Mouse (Mus musculus) intestine, embryonic 14.5 days (tissue): ENCODE data around the gene Pcp4l1. TPM values are rescaled to one million over a fixed set of nuclear protein-coding genes. Genes with fewer than 3 reads are reported as not detected.

Experiments
- ATAC-seq: fragments of 200-750 bp; cut with Nextera tagmentation; replicated peaks from 2 replicates; pipeline ENCODE4 v1.8.0; 2017; ENCODE audit warnings: low read depth, moderate number of reproducible peaks, moderate TSS enrichment, moderate library complexity; ENCODE audit not compliant: low FRiP score, low TSS enrichment
- DNase-seq: peaks from one replicate; pipeline ENCODE4 v3.0.0-alpha.2; 2018; ENCODE audit warnings: low spot score
- H3K27ac ChIP-seq: fragments of 300-500 bp; sonication (generic); 2 replicates; pipeline ENCODE4 v1.5.1; 2014; ENCODE audit warnings: low read depth, mild to moderate bottlenecking, control low read depth
- H3K27me3 ChIP-seq: fragments of 300-500 bp; sonication (generic); replicated peaks from 2 replicates; pipeline ENCODE4 v1.6.1; 2014; ENCODE audit warnings: low read length, control low read depth; ENCODE audit not compliant: control insufficient read depth, insufficient read depth
- H3K36me3 ChIP-seq: fragments of 300-500 bp; sonication (generic); 2 replicates; pipeline ENCODE4 v1.6.1; 2014; ENCODE audit warnings: low read length, control low read depth; ENCODE audit not compliant: control insufficient read depth, insufficient read depth
- H3K4me1 ChIP-seq: fragments of 300-500 bp; sonication (generic); replicated peaks from 2 replicates; pipeline ENCODE4 v1.6.1; 2014; ENCODE audit warnings: low read length, control low read depth, mixed read lengths; ENCODE audit not compliant: control insufficient read depth, insufficient read depth
- H3K4me2 ChIP-seq: fragments of 300-500 bp; sonication (generic); 2 replicates; pipeline ENCODE4 v1.6.1; 2014; ENCODE audit warnings: low read length
- H3K4me3 ChIP-seq: fragments of 300-500 bp; sonication (generic); 2 replicates; pipeline ENCODE4 v1.5.1; 2014; ENCODE audit warnings: low read depth, low read length, control low read depth, mixed read lengths
- H3K9ac ChIP-seq: fragments of 300-500 bp; sonication (generic); 2 replicates; pipeline ENCODE4 v1.6.1; 2014; ENCODE audit warnings: mild to moderate bottlenecking, low read length
- H3K9me3 ChIP-seq: fragments of 300-500 bp; sonication (generic); 2 replicates; pipeline ENCODE4 v1.6.1; 2016; ENCODE audit warnings: low read length, control low read depth; ENCODE audit not compliant: control insufficient read depth
- WGBS: fragments of 180-500 bp; shearing (Covaris S2); extraction: QIAGEN DNeasy Blood & Tissue Kit; methylation state at CpG from one replicate; pipeline ENCODE4 v1.1.7; 2014; 5-methylcytosine and 5-hydroxymethylcytosine counted together
- polyA plus RNA-seq: library from polyadenylated mRNA; unstranded; fragments of >200 nt; fragmentation: Nextera tagmentation; extraction: Ambion mirVana; gene quantifications from 2 replicates; pipeline ENCODE4 v1.2.1, GENCODE M21; 2014

The Pcp4l1 gene
- polyA plus RNA-seq, 1 experiment from 2014 or later = 21.9 TPM

GRCm38 (mm10) chr1:171234126-171234525 lies 38.1 kb upstream of the Pcp4l1 start, which contains the start of gene Fcer1g:
Fcer1g (minus strand) TSS chr1:171234365.
- Histone ChIP-seq H3K9ac (no peak within 1 kb of the TSS), H3K4me1 (no peaks in the 10 kb centered on the region), H3K27ac (no peak within 1 kb of the TSS; the same call in 1 of the 2 replicates), H3K4me2 (no peak within 1 kb of the TSS), H3K9me3 (no peaks in the 10 kb centered on the region), H3K27me3 (no peaks in the 10 kb centered on the region), H3K4me3 (no peak within 1 kb of the TSS), H3K36me3 (peaks cover 60% of the 10 kb centered on the region)
- ATAC-seq (no peak), DNase-seq (no peak)
- 89% methylated on average over 14 of the region's 14 CpGs for WGBS

GRCm38 (mm10) chr1:171232800-171233730 lies 37.0 kb upstream of the Pcp4l1 start:
- H3K27me3 ChIP-seq = no peaks in the 10 kb centered on the region
- DNase-seq (no peak), ATAC-seq (no peak)
- no peak overlapping the region for H3K4me3 ChIP-seq
- H3K27ac ChIP-seq = no peak overlapping the region
- no peaks in the 10 kb centered on the region for H3K4me1 ChIP-seq
- H3K36me3 ChIP-seq = peaks cover 49% of the 10 kb centered on the region
- no peak overlapping the region for H3K9ac ChIP-seq
- WGBS = 79% methylated on average over 12 of the region's 12 CpGs
- H3K4me2 ChIP-seq = no peak overlapping the region
- H3K9me3 ChIP-seq = no peaks in the 10 kb centered on the region

GRCm38 (mm10) chr1:171232348-171232747 lies 36.3 kb upstream of the Pcp4l1 start:
- Histone ChIP-seq H3K27me3 (no peaks in the 10 kb centered on the region), H3K36me3 (peaks cover 42% of the 10 kb centered on the region), H3K9me3 (no peaks in the 10 kb centered on the region), H3K9ac (no peak overlapping the region), H3K27ac (no peak overlapping the region), H3K4me2 (no peak overlapping the region), H3K4me3 (no peak overlapping the region), H3K4me1 (no peaks in the 10 kb centered on the region)
- ATAC-seq (no peak), DNase-seq (no peak)
- 84% methylated on average over 5 of the region's 5 CpGs for WGBS

- Histone ChIP-seq H3K9ac (no peak overlapping the region), H3K9me3 (no peaks in the 10 kb centered on the region), H3K4me3 (no peak overlapping the region), H3K4me2 (no peak overlapping the region), H3K27me3 (no peaks in the 10 kb centered on the region), H3K27ac (no peak overlapping the region), H3K36me3 (peaks cover 37% of the 10 kb centered on the region), H3K4me1 (no peaks in the 10 kb centered on the region)
- no peak for DNase-seq
- ATAC-seq = no peak
- 69% methylated on average over 4 of the region's 4 CpGs for WGBS
Measured at GRCm38 (mm10) chr1:171231844-171232243, 35.8 kb upstream of the Pcp4l1 start.

GRCm38 (mm10) chr1:171230215-171230614 lies 34.1 kb upstream of the Pcp4l1 start:
- Histone ChIP-seq H3K4me3 (no peak overlapping the region), H3K9ac (no peak overlapping the region), H3K9me3 (no peaks in the 10 kb centered on the region), H3K4me1 (no peaks in the 10 kb centered on the region), H3K27ac (no peak overlapping the region), H3K27me3 (no peaks in the 10 kb centered on the region), H3K4me2 (no peak overlapping the region), H3K36me3 (peaks cover 21% of the 10 kb centered on the region)
- ATAC-seq = no peak
- no peak for DNase-seq
- 79% methylated on average over 3 of the region's 3 CpGs for WGBS

GRCm38 (mm10) chr1:171229750-171230149 lies 33.7 kb upstream of the Pcp4l1 start:
- ATAC-seq = no peak
- no peak overlapping the region for H3K4me2 ChIP-seq
- no peak for DNase-seq
- H3K27ac ChIP-seq = no peak overlapping the region
- no peaks in the 10 kb centered on the region for H3K4me1 ChIP-seq
- no peak overlapping the region for H3K4me3 ChIP-seq
- peaks cover 16% of the 10 kb centered on the region for H3K36me3 ChIP-seq
- no peaks in the 10 kb centered on the region for H3K9me3 ChIP-seq
- 64% methylated on average over 6 of the region's 6 CpGs for WGBS
- no peak overlapping the region for H3K9ac ChIP-seq
- H3K27me3 ChIP-seq = no peaks in the 10 kb centered on the region

GRCm38 (mm10) chr1:171227879-171228278 lies 31.8 kb upstream of the Pcp4l1 start:
- H3K36me3 ChIP-seq = no peaks in the 10 kb centered on the region
- no peak for DNase-seq
- no peaks in the 10 kb centered on the region for H3K9me3 ChIP-seq
- no peak overlapping the region for H3K4me3 ChIP-seq
- H3K4me1 ChIP-seq = no peaks in the 10 kb centered on the region
- no peak overlapping the region for H3K9ac ChIP-seq
- no peaks in the 10 kb centered on the region for H3K27me3 ChIP-seq
- no peak for ATAC-seq
- no peak overlapping the region for H3K27ac ChIP-seq
- H3K4me2 ChIP-seq = no peak overlapping the region
- 90% methylated on average over 1 of the region's 1 CpGs for WGBS

- Histone ChIP-seq H3K4me2 (no peak overlapping the region), H3K36me3 (no peaks in the 10 kb centered on the region), H3K27me3 (no peaks in the 10 kb centered on the region), H3K27ac (no peak overlapping the region), H3K9ac (no peak overlapping the region), H3K9me3 (no peaks in the 10 kb centered on the region), H3K4me1 (peaks cover under 1% of the 10 kb centered on the region; the same call in 1 of the 2 replicates), H3K4me3 (no peak overlapping the region)
- DNase-seq (no peak), ATAC-seq (no peak)
- 70% methylated on average over 4 of the region's 4 CpGs for WGBS
Measured at GRCm38 (mm10) chr1:171226780-171227179, 30.7 kb upstream of the Pcp4l1 start.

- Histone ChIP-seq H3K27me3 (no peaks in the 10 kb centered on the region), H3K9me3 (no peaks in the 10 kb centered on the region), H3K4me3 (no peak within 1 kb of the TSS), H3K9ac (no peak within 1 kb of the TSS), H3K4me2 (no peak within 1 kb of the TSS), H3K27ac (no peak within 1 kb of the TSS), H3K4me1 (peaks cover 10% of the 10 kb centered on the region), H3K36me3 (peaks cover 5% of the 10 kb centered on the region)
- no peak for ATAC-seq
- WGBS = 53% methylated on average over 5 of the region's 5 CpGs
- no peak for DNase-seq
Measured at GRCm38 (mm10) chr1:171224857-171225256, 28.8 kb upstream of the Pcp4l1 start, which contains the start of gene Apoa2. Apoa2 (plus strand) TSS chr1:171225054.
